ENCODE assay signal across 17 mouse cellular contexts in genomic region chr10:125916781-125917180, GRCm38 (mm10). TPM values are rescaled to one million over a fixed set of nuclear protein-coding genes. Genes with fewer than 3 reads are reported as not detected.
DNase-seq lines count a peak whose midpoint lies in the region; ATAC-seq and TF ChIP-seq lines count a peak whose summit lies in the region.
"Had no signal": no experiment of that assay in that cellular context is flagged by ENCODE, and none has a peak within 500 bp of the region (broad histone marks: within the 10 kb centered on the region; RNA-seq: fewer than 3 reads in every experiment).

No protein-coding gene starts in this region.

- WGBS in hindbrain, embryonic 15.5 days, result 46% methylated on average over 6 of the region's 6 CpGs
- WGBS in hindbrain, embryonic 13.5 days, result 57% methylated on average over 6 of the region's 6 CpGs
- WGBS in lung, postnatal 0 days, result 40% methylated on average over 6 of the region's 6 CpGs
- 44% methylated on average over 6 of the region's 6 CpGs for WGBS in embryonic facial prominence, embryonic 14.5 days

- H3K9me3 ChIP-seq in hindbrain, embryonic 15.5 days, result no peaks in the 10 kb centered on the region
- no peaks in the 10 kb centered on the region for H3K9me3 ChIP-seq in hindbrain, embryonic 13.5 days
- H3K9me3 ChIP-seq in lung, postnatal 0 days (ENCODE audit: low read length), result no peaks in the 10 kb centered on the region
- H3K9me3 ChIP-seq in embryonic facial prominence, embryonic 14.5 days (ENCODE audit: control insufficient read depth, low read length), result no peaks in the 10 kb centered on the region
- H3K9me3 ChIP-seq: liver, embryonic 12.5 days; neural tube, embryonic 13.5 days had no signal

- TF ChIP-seq CTCF in lung, postnatal 0 days (IDR thresholded peaks at IDR 0.05), result no peak

- TF ChIP-seq EP300 in lung, postnatal 0 days (IDR thresholded peaks at IDR 0.05), result no peak

- H3K9ac ChIP-seq in hindbrain, embryonic 15.5 days, result no peak overlapping the region
- no peak overlapping the region for H3K9ac ChIP-seq in hindbrain, embryonic 13.5 days
- H3K9ac ChIP-seq in lung, postnatal 0 days (replicated peaks; ENCODE audit: low read depth), result no peak overlapping the region
- H3K9ac ChIP-seq in embryonic facial prominence, embryonic 14.5 days (ENCODE audit: low read depth, low read length), result no peak overlapping the region
- H3K9ac ChIP-seq: liver, embryonic 12.5 days; neural tube, embryonic 13.5 days had no signal

- H3K4me2 ChIP-seq in hindbrain, embryonic 15.5 days, result peak overlapping the region; percentile 5; the same call in 1 of the 2 replicates
- H3K4me2 ChIP-seq in hindbrain, embryonic 13.5 days, result no peak overlapping the region
- no peak overlapping the region for H3K4me2 ChIP-seq in lung, postnatal 0 days (replicated peaks; ENCODE audit: low read depth, low read length)
- peak overlapping the region; percentile 32 for H3K4me2 ChIP-seq in embryonic facial prominence, embryonic 14.5 days (ENCODE audit: low read depth, low read length)
- H3K4me2 ChIP-seq: liver, embryonic 12.5 days had no signal

- no peak for ATAC-seq in hindbrain, embryonic 15.5 days (ENCODE audit: low FRiP score, low read depth)
- ATAC-seq in hindbrain, embryonic 13.5 days (ENCODE audit: low FRiP score), result no peak
- no peak for ATAC-seq in lung, postnatal 0 days
- ATAC-seq in embryonic facial prominence, embryonic 14.5 days (ENCODE audit: low read depth), result no peak
- ATAC-seq: inflammation-experienced regulatory T-cells, adult 6 months; liver, embryonic 12.5 days had no signal

- H3K27ac ChIP-seq in hindbrain, embryonic 15.5 days (replicated peaks), result no peak overlapping the region
- H3K27ac ChIP-seq in hindbrain, embryonic 13.5 days, result no peak overlapping the region
- no peak overlapping the region for H3K27ac ChIP-seq in lung, postnatal 0 days (ENCODE audit: low read length)
- no peak overlapping the region for H3K27ac ChIP-seq in embryonic facial prominence, embryonic 14.5 days (replicated peaks; ENCODE audit: low read depth, low read length)
- H3K27ac ChIP-seq: liver, embryonic 12.5 days; macrophage; neural tube, embryonic 13.5 days had no signal

- no peaks in the 10 kb centered on the region for H3K36me3 ChIP-seq in hindbrain, embryonic 15.5 days
- H3K36me3 ChIP-seq in hindbrain, embryonic 13.5 days, result no peaks in the 10 kb centered on the region
- no peaks in the 10 kb centered on the region for H3K36me3 ChIP-seq in lung, postnatal 0 days (ENCODE audit: insufficient read depth, low read length)
- H3K36me3 ChIP-seq in embryonic facial prominence, embryonic 14.5 days (ENCODE audit: control insufficient read depth, insufficient read depth, low read length), result no peaks in the 10 kb centered on the region
- H3K36me3 ChIP-seq: liver, embryonic 12.5 days; neural tube, embryonic 13.5 days had no signal

- H3K4me1 ChIP-seq in hindbrain, embryonic 15.5 days (replicated peaks), result peaks cover 4% of the 10 kb centered on the region; the same call in 1 of the 2 replicates
- H3K4me1 ChIP-seq in hindbrain, embryonic 13.5 days (replicated peaks), result peaks cover 9% of the 10 kb centered on the region
- no peaks in the 10 kb centered on the region for H3K4me1 ChIP-seq in lung, postnatal 0 days (ENCODE audit: insufficient read depth, low read depth, low read length)
- peaks cover 5% of the 10 kb centered on the region; the same call in 1 of the 2 replicates for H3K4me1 ChIP-seq in embryonic facial prominence, embryonic 14.5 days (ENCODE audit: control insufficient read depth, insufficient read depth, low read length)
- H3K4me1 ChIP-seq: liver, embryonic 12.5 days had no signal

- no peak overlapping the region for H3K4me3 ChIP-seq in hindbrain, embryonic 15.5 days
- H3K4me3 ChIP-seq in hindbrain, embryonic 13.5 days, result no peak overlapping the region
- no peak overlapping the region for H3K4me3 ChIP-seq in lung, postnatal 0 days (ENCODE audit: low read depth, low read length)
- H3K4me3 ChIP-seq in embryonic facial prominence, embryonic 14.5 days (ENCODE audit: low read depth, low read length), result no peak overlapping the region
- H3K4me3 ChIP-seq: liver, embryonic 12.5 days; neural tube, embryonic 13.5 days had no signal

- H3K27me3 ChIP-seq in hindbrain, embryonic 15.5 days, result peaks cover 5% of the 10 kb centered on the region; the same call in 1 of the 2 replicates
- H3K27me3 ChIP-seq in hindbrain, embryonic 13.5 days, result 0 out of 2 replicates have a peak, but pooled peaks cover 7% of the 10 kb centered on the region
- H3K27me3 ChIP-seq in lung, postnatal 0 days (replicated peaks; ENCODE audit: insufficient read depth, low read length), result no peaks in the 10 kb centered on the region
- H3K27me3 ChIP-seq in embryonic facial prominence, embryonic 14.5 days (replicated peaks; ENCODE audit: control insufficient read depth, insufficient read depth, low read length), result no peaks in the 10 kb centered on the region
- H3K27me3 ChIP-seq: liver, embryonic 12.5 days; Patski had no signal

- DNase-seq in lung, postnatal 0 days (ENCODE audit: low spot score), result peak; percentile 5
- no peak for DNase-seq in lung, adult 18-20 months
- peak; percentile 11 for DNase-seq in Muller cell, postnatal 12 days (ENCODE audit: inconsistent ontology term)
- no peak for DNase-seq in embryonic facial prominence, embryonic 14.5 days (ENCODE audit: low spot score)
- DNase-seq in cerebellum, adult 9-10 months, result no peak
- no peak for DNase-seq in B cell, adult 2 months
- DNase-seq: cerebellum, adult 11-12 months; gastrocnemius, postnatal 14 days; heart, postnatal 14 days; thymus, adult 2 months had no signal

RNA-seq across cellular contexts. Expression of gene Lrig3, which starts 49.2 kb away (rescaled TPM):
- polyA plus RNA-seq in hindbrain, embryonic 15.5 days (2015; fragmentation: Nextera tagmentation; extraction: Ambion mirVana), result 4.1 and 4.4 TPM in 2 replicates
- 5.0 and 5.5 TPM in 2 replicates for polyA plus RNA-seq in hindbrain, embryonic 13.5 days (2015; fragmentation: Nextera tagmentation; extraction: Ambion mirVana)
- polyA plus RNA-seq in lung, postnatal 0 days (2015; fragmentation: Nextera tagmentation; extraction: Ambion mirVana), result 4.7 and 5.2 TPM in 2 replicates
- polyA plus RNA-seq in embryonic facial prominence, embryonic 14.5 days (2014; fragmentation: Nextera tagmentation; extraction: Ambion mirVana), result 23.6 and 29.1 TPM in 2 replicates
- polyA plus RNA-seq: inflammation-experienced regulatory T-cells, adult 6 months had no signal

Comparison
In these comparisons a context has a peak if more than half of its experiments do, and no peak if none do; other contexts are left out.
1. H3K4me2 ChIP-seq: peak in hindbrain, embryonic 15.5 days (single experiment) and embryonic facial prominence, embryonic 14.5 days (single experiment); none in hindbrain, embryonic 13.5 days (single experiment) and lung, postnatal 0 days (single experiment).
2. DNase-seq: peak in lung, postnatal 0 days (single experiment) and Muller cell, postnatal 12 days (single experiment); none in lung, adult 18-20 months (0 of 2), embryonic facial prominence, embryonic 14.5 days (single experiment), cerebellum, adult 9-10 months (single experiment) and B cell, adult 2 months (0 of 2).